Mouse (Mus musculus) B cell, adult 2 months (primary cell): Measurements from ENCODE around the gene Gdf11.

Experiments
- DNase-seq, 2 experiments: peaks; one replicate each; pipeline ENCODE4 v3.0.0; 2022

The Gdf11 gene

DNA sequence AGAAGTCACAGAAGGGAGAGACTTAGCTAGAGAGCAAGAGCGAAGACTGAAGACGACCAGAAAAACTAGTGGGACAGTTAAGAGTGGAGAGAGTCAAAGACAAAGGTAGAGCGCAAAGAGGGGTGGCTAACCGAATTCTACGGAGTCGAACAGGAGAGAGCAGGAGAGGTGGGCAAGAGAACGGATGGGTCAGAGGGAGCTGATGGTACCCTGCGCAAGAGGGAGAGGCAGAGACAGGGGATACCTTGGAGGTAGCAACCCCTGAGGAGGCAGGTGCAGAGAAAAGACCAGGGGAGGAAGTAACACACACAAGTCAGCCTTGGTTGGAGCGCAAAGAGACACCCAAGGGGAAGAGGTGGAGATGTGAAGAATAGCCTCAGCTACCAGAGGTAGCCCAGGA is 728 bp upstream of the Gdf11 start:
- DNase-seq, result peak; percentile 44 to 45

- DNase-seq, result peak; percentile 39 to 40
Observed at GRCm38 (mm10) chr10:128890383-128891295, 879 bp downstream of the Gdf11 start.

GRCm38 (mm10) chr10:128889846-128890245 is 1.7 kb downstream of the Gdf11 start:
- DNase-seq, result no peak

- peak; percentile 14 to 26 for DNase-seq
Observed at GRCm38 (mm10) chr10:128888941-128889827, 2.3 kb downstream of the Gdf11 start.

- no peak for DNase-seq
Observed at GRCm38 (mm10) chr10:128882067-128882466, 9.5 kb downstream of the Gdf11 start.

DNA sequence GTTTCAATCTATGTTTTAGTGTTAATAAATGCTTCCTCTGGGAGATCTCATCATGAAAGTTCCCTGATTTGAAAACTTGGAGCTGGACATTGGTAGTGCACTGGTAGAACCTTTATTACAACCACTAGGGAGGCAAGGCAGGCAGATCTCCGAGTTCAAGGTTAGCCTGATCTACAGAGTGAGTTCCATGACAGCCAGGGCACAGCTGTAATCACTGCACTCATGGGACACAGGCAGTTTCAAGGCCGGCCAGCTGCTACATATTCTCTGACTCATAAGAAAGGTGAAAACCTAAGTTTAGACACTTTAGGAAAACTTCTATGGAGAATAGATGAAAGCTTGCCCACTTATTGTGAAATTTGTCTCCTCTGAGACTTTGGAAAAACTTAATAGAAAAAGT is 12.7 kb downstream of the Gdf11 start:
- no peak for DNase-seq

DNA sequence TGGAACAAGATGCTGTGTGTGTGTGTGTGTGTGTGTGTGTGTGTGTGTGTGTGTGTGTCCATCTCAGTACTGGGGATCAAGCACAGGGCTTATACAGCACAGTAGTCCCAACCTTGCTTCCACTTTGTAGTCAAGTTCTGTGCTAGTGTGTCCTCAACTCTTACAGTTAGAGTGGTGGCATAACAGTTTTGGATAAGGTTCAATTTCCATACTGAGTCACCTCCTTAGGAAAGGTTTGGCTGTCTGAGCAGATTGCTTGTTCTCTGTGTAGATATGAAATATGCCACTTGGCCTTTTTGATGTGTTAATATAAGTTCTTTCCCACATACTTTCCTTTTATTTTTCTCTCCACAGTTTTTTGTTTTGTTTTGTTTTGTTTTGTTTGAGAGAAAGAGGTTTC is 13.2 kb downstream of the Gdf11 start:
- DNase-seq, result no peak

GRCm38 (mm10) chr10:128870341-128870740 is 21.2 kb downstream of the Gdf11 start:
- DNase-seq, result no peak

DNA sequence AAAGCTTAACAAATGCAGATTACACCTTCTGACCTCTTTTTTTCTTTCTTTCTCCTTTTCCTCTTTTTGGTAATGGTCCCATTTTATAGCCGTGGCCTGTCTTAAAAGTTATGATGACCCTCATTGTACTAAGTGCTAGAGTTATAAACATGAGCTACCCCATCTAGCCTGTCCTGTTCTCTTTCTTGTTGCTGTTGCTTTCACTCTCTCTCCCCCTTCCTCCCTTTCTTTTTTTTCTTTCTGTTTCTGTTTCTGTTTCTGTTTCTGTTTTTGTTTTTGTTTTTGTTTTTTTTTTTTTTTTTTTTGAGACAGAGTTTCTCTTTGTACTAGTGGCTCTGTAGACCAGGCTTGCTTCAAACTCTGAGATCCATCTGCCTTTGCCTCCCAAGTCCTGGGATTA is 25.0 kb downstream of the Gdf11 start:
- no peak for DNase-seq

- peak; percentile 34 to 35 for DNase-seq
Observed at GRCm38 (mm10) chr10:128866042-128866441, 25.5 kb downstream of the Gdf11 start.

GRCm38 (mm10) chr10:128861176-128861575 is 30.3 kb downstream of the Gdf11 start:
- peak in 1 of 2 experiments; percentile 15 for DNase-seq

GRCm38 (mm10) chr10:128850339-128850738 is 41.2 kb downstream of the Gdf11 start:
- DNase-seq, result no peak

DNA sequence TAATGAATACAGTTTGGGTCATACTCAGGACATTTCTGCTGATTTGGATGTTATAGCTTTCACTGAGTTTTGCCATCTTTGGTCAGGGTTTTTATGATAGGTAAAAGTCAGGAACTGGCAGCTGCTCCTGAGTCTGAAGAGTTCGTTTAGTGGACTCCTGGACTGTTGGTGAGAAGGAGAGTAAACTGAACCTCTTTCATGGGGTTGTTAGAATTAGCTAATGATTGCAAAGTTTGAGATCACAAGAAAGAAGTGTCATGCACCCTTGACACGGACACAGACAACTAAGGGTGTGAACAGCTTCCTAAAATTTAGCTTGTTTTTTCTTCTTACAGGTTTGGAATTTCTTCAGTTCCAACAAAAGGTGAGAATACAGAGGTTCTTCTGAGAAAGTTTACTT is 43.1 kb downstream of the Gdf11 start:
- DNase-seq, result no peak

GRCm38 (mm10) chr10:128846664-128847063 is 44.9 kb downstream of the Gdf11 start:
- no peak for DNase-seq

- DNase-seq, result peak in 1 of 2 experiments; percentile 31
Observed at GRCm38 (mm10) chr10:128845516-128845915, 46.0 kb downstream of the Gdf11 start.

DNA sequence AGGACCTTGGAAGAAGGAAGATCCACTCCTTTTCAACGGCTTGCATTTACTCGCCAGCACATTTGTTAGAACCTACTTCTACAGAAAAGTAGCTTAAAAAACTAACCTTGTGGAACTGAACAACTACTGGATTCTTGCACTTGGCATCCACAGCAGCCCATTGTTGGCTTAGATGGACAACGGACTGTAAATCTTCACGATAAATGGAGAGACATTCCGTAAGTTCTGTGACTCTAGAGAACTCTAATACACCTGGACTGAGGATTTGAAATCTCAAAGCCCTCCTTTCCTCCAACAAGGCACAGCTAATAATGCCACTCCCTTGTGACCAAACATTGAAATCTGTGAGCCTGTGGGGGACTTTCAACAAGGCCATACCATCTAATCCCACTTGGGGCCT is 48.3 kb downstream of the Gdf11 start:
- no peak for DNase-seq

GRCm38 (mm10) chr10:128840612-128841011 is 50.9 kb downstream of the Gdf11 start:
- no peak for DNase-seq

DNA sequence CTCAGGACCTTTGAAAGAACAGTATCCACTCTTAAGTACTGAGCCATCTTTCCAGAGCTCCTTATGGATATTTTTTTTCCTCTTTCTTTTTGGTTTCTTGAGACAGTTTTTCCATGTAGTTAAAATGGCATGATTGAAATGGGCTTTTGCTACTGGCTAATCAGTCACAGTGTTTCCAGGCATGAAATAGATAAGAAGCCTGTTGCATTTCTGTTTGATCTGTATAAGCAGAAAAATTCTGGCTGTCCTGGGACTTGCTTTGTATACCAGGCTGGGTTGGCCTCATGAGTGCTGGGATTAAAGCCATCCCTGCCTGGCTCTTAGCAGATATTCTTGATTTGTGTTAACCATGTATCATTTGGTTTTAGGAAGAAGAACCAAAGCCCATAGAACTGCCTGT is 52.1 kb downstream of the Gdf11 start:
- DNase-seq, result no peak

GRCm38 (mm10) chr10:128837400-128837799 is 54.1 kb downstream of the Gdf11 start:
- DNase-seq, result no peak
